Mouse (Mus musculus) embryonic facial prominence, embryonic 12.5 days (tissue): ENCODE measurements around the gene Nectin3. TPM values are rescaled to one million over a fixed set of nuclear protein-coding genes. Genes with fewer than 3 reads are reported as not detected.

ENCODE experiments used
- ATAC-seq: fragments of 200-750 bp; cut with Nextera tagmentation; 2 replicates; pipeline ENCODE4 v1.8.0; 2017; ENCODE audit not compliant: insufficient number of reproducible peaks, insufficient read depth, low FRiP score, low TSS enrichment
- H3K27ac ChIP-seq: fragments of 300-500 bp; sonication (generic); 2 replicates; pipeline ENCODE4 v1.5.1; 2016; ENCODE audit warnings: mild to moderate bottlenecking
- H3K27me3 ChIP-seq: fragments of 300-500 bp; sonication (generic); 2 replicates; pipeline ENCODE4 v1.6.1; 2016; ENCODE audit warnings: mild to moderate bottlenecking, moderate library complexity
- H3K36me3 ChIP-seq: fragments of 300-500 bp; sonication (generic); 2 replicates; pipeline ENCODE4 v1.6.1; 2016; ENCODE audit warnings: mild to moderate bottlenecking
- H3K4me1 ChIP-seq: fragments of 300-500 bp; sonication (generic); 2 replicates; pipeline ENCODE4 v1.6.1; 2016
- H3K4me2 ChIP-seq: fragments of 300-500 bp; sonication (generic); replicated peaks from 2 replicates; pipeline ENCODE4 v1.6.1; 2016; ENCODE audit warnings: mild to moderate bottlenecking, moderate library complexity
- H3K4me3 ChIP-seq: fragments of 300-500 bp; sonication (generic); 2 replicates; pipeline ENCODE4 v1.5.1; 2016; ENCODE audit warnings: mild to moderate bottlenecking
- H3K9ac ChIP-seq: fragments of 300-500 bp; sonication (generic); 2 replicates; pipeline ENCODE4 v1.6.1; 2016; ENCODE audit warnings: mild to moderate bottlenecking, moderate library complexity
- H3K9me3 ChIP-seq: fragments of 300-500 bp; sonication (generic); 2 replicates; pipeline ENCODE4 v1.6.1; 2016; ENCODE audit warnings: mild to moderate bottlenecking, moderate library complexity
- WGBS: fragments of 180-500 bp; shearing (Covaris S2); methylation state at CpG from one replicate; pipeline ENCODE4 v1.1.7; 2016; 5-methylcytosine and 5-hydroxymethylcytosine counted together
- polyA plus RNA-seq: library from polyadenylated mRNA; unstranded; fragments of >200 nt; fragmentation: Nextera tagmentation; extraction: Ambion mirVana; gene quantifications from 2 replicates; pipeline ENCODE4 v1.2.1, GENCODE M21; 2016

Nectin3 gene
- polyA plus RNA-seq, 1 experiment from 2014 or later, result 40.4 TPM

DNA sequence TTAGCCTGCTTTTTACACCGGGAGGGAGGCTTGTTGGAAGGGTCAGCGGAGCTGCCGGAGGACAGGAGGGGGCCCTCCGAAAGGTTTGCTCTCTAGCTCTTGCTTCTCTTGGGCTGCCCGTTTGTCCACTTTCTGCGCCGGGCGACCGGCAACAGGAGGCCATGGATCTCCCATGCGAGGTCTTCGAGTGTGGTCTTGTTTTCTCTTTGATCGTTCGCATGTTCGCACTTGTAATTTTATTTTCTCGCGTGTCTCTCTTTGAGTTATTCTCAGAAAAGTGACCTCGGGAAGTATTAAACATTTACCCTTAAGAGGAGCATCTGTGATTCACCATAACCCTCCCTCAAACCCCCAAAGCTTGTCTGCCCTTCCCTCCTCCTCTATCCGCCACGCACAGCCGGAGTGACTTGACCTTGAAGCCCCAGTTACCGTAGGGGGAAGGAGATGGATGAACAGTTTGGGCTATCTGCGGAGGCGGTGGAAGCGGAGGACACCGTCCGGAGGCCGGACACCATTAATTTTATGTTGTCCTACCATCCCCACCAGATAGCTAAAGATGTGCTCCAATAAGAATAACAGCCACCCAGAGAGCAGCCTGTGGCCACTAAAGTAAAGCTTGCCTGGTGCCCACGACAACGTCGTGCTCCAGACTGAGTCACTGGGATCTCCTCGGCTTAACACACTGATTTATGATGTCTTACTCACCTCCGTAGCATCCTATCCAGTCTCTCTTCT lies 472 bp downstream of the Nectin3 start:
- peaks cover 13% of the 10 kb centered on the region for H3K4me1 ChIP-seq
- H3K36me3 ChIP-seq, result no peaks in the 10 kb centered on the region
- H3K4me2 ChIP-seq, result peak overlapping the region; percentile 73
- no peak for ATAC-seq
- peak overlapping the region; percentile 97 for H3K27ac ChIP-seq
- H3K9me3 ChIP-seq, result no peaks in the 10 kb centered on the region
- WGBS, result under 1% methylated on average over 32 of the region's 32 CpGs
- H3K9ac ChIP-seq, result peak overlapping the region; percentile 73
- no peaks in the 10 kb centered on the region for H3K27me3 ChIP-seq
- H3K4me3 ChIP-seq, result peak overlapping the region; percentile 89

DNA sequence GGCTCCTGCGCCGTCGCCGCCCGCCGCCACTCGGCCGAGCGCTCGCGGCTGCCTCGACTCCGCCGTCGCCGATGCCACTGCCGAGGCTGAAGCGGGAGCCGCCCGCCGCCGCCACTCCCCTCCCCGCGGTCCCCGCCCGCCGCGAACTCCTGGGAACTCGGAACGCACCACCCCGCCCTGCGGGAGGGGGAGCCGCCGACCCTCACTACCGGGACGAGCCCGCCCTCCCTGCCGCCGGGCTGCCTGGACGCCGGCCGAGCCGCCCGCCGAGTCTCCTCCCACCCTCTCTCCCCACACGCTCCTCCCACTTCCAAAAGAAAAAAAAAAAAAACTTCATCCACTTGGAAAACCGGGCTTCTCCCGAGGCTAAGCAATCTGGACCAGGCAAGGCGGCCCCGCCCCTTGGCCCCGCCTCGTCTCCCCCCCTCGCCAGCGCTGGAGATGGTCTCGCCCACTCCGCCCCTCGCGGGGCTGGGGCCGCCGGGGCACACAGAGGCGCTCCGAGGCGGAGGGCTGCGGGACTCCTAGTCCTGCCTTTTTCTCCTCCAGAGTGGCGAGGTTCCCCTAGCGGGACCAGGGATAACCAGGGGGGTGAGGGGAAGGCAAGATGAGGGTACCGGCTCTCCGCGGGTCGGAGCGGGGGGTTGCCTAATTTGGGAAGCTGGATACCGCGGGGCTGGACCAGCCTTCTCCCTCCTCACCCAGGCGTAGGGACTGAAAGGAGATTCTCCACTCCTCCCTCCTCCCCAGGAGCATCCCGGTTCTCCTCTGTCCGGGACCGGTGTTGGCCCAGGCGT lies 1.2 kb downstream of the Nectin3 start:
- Histone ChIP-seq H3K36me3 (no peaks in the 10 kb centered on the region), H3K9ac (peak overlapping the region; percentile 96), H3K9me3 (0 out of 2 replicates have a peak, but pooled peaks cover 1% of the 10 kb centered on the region), H3K4me2 (peak overlapping the region; percentile 73), H3K27me3 (no peaks in the 10 kb centered on the region), H3K4me3 (peak overlapping the region; percentile 89), H3K27ac (peak overlapping the region; percentile 97), H3K4me1 (peaks cover 13% of the 10 kb centered on the region)
- WGBS, result under 1% methylated on average over 47 of the region's 78 CpGs
- peak; percentile 94 for ATAC-seq

DNA sequence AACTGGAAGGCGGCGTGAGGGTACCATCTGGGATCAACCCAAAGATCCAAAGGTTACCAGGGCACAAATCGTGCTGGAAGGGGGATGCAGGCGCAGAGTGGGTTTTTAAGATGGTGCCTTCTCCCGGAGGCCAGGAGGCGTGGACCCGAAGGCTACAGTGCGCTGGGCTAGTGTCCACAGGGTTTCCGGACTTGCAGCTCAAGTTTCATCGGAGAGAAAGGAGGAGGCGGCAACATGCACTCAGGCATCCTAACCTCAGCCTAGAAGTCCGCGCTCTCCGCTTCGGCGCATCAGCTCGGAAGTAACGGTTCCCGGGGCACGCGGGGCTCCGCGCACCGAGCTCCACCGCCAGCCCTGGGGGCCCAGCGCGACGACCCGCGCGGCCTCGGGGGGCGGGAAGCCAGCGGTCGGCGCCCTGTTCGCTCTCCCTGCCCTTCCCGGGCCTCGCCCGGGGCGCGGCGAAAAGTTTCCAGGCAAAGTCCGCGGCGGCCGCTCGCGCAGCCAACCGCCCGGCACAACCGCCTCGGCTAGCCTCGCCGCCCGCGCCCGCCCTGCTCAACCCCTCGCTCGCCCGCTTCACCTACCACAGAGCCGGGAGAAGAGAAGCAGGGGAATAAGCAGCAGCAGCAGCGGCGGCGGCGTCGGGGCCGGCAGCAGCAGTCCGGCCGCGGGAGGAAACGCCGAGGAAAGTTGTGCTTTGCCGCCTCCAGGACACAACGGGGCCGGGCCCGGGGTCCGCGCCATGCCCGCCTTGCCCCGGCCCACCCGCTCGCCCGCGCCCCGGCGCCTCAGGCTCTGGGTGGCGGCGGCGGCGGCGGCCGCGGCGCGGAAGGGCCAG lies 2.1 kb downstream of the Nectin3 start:
- Histone ChIP-seq H3K27me3 (no peaks in the 10 kb centered on the region), H3K36me3 (no peaks in the 10 kb centered on the region), H3K4me1 (peaks cover 13% of the 10 kb centered on the region), H3K9me3 (0 out of 2 replicates have a peak, but pooled peaks cover 3% of the 10 kb centered on the region), H3K4me2 (peak overlapping the region; percentile 61), H3K27ac (peak overlapping the region; percentile 97), H3K9ac (peak overlapping the region; percentile 96), H3K4me3 (peak overlapping the region; percentile 89)
- WGBS, result under 1% methylated on average over 83 of the region's 96 CpGs
- ATAC-seq, result peak; percentile 2

DNA sequence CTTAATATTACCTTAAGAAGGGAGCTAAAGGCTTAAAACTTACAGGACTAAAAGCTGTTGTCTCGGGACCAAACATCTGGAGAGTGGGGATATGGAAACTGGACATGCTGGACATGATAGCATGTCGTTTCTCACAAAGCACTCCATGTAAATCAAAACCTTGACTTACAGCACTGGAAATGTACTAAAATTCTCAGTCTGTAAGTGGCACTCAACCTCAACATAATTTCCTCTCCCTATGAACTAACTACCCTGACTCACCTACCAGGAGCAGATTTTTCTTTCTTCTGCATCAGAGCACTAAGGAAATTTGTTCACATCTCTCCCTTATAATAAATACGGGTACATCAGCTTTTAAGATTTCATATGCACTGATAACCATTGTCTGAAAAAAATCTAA lies 3.1 kb downstream of the Nectin3 start:
- ATAC-seq, result no peak
- 28% methylated on average over 3 of the region's 3 CpGs for WGBS

DNA sequence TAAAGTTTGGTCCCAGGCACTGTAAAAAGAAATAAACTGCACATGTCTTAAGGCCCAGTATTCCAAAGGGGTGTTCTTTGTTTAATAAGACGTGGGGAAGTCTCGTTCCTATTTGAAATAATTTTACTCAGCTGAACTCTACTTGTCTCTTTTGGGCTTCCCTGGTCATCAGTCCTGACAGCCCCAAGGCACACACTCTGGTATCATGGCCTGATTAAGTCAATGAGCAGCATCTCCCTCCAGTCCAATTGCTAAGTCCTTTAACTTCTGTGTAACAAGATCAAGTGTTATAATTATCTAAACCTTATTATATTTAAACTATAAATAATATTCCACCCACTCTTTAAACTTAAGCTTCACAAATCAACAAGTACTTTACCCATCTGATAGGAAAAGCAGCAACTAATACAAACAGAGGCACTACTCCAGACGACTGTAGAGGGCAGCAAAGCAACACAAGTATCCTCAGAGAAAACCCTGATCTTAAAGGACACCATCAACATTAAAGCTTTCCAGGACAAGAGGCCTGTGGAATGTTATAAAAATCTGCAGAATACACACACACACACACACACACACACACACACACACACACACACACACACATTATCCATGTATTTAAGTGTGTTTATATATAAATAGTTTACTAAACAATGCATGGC lies 10.8 kb downstream of the Nectin3 start:
- Histone ChIP-seq H3K9me3 (0 out of 2 replicates have a peak, but pooled peaks cover 3% of the 10 kb centered on the region), H3K4me1 (no peaks in the 10 kb centered on the region), H3K9ac (no peak overlapping the region), H3K4me3 (no peak overlapping the region), H3K4me2 (no peak overlapping the region), H3K36me3 (no peaks in the 10 kb centered on the region), H3K27ac (no peak overlapping the region), H3K27me3 (no peaks in the 10 kb centered on the region)
- ATAC-seq, result no peak
- 61% methylated on average over 3 of the region's 3 CpGs for WGBS

More for the DNA sequence above, 3.1 kb downstream of the Nectin3 start:
- Histone ChIP-seq H3K9ac (peak overlapping the region; percentile 96), H3K9me3 (0 out of 2 replicates have a peak, but pooled peaks cover 3% of the 10 kb centered on the region), H3K4me3 (peak overlapping the region; percentile 89), H3K4me1 (peaks cover 13% of the 10 kb centered on the region), H3K27me3 (no peaks in the 10 kb centered on the region), H3K27ac (no peak overlapping the region), H3K4me2 (peak overlapping the region; percentile 61), H3K36me3 (no peaks in the 10 kb centered on the region)

DNA sequence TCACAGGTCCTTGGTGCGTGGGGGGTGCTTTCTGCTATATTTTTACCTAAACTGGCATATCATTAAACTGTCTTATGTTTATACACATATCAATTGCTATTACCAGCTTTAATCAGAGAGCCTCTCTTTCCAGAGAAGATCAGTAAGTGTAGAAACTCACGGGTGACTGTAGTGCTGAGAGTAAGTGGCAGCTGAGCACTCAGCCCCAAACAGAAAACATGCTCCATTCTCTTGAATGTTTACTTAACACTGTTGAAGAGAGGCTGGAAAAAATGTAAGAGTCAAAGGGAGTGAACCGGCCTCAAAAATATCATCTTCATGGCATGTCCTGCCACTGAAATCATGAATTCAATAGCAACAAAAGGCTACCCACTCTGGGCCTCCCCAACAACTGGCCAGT lies 21.0 kb downstream of the Nectin3 start:
- WGBS, result 79% methylated on average over 3 of the region's 3 CpGs
- no peaks in the 10 kb centered on the region for H3K4me1 ChIP-seq
- H3K36me3 ChIP-seq, result no peaks in the 10 kb centered on the region
- no peak overlapping the region for H3K4me2 ChIP-seq
- H3K9ac ChIP-seq, result no peak overlapping the region
- no peak overlapping the region for H3K27ac ChIP-seq
- no peak overlapping the region for H3K4me3 ChIP-seq
- no peak for ATAC-seq
- H3K9me3 ChIP-seq, result no peaks in the 10 kb centered on the region
- H3K27me3 ChIP-seq, result no peaks in the 10 kb centered on the region

DNA sequence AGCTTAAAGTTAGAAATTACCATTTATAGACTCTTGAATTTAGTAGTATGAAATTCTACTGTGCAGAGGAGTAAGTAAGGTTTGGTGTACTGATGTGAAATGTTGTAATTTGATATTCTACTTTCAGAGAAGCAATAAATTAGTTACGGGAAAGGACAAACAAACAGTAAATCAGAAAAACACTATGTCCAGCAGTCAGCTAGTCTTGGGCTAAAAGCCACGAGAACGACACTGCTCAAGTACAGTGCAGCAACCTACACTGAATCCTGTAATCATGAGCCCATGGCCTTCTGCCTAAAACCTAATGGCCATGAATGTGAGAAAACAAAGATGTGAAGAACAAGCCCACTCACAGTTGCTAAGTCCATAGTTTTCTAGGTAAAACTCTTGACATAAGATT lies 46.9 kb downstream of the Nectin3 start:
- Histone ChIP-seq H3K4me1 (no peaks in the 10 kb centered on the region), H3K9ac (no peak overlapping the region), H3K27me3 (no peaks in the 10 kb centered on the region), H3K27ac (no peak overlapping the region), H3K36me3 (peaks cover 12% of the 10 kb centered on the region), H3K4me2 (no peak overlapping the region), H3K9me3 (no peaks in the 10 kb centered on the region), H3K4me3 (no peak overlapping the region)
- WGBS, result 75% methylated on average over 3 of the region's 3 CpGs
- no peak for ATAC-seq

DNA sequence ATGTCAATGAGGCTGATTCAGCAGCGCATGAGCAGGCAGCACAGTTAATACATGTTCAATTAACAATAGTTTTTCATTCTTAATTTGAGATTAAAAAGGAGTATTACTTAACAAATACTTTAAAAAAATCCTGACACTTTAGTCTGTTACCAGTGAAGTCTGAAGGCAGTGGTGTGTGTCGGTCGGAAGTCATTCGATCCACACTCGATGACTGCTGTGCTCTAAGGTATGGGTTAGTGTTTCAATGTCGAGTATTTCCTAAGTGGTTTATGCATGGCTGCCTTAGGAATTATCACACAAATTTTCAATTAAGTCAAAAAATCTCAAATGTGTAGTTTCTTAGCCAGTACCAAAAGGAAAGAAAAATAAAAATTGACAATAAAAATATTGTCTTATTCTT lies 49.3 kb downstream of the Nectin3 start:
- H3K9ac ChIP-seq, result no peak overlapping the region
- H3K4me2 ChIP-seq, result no peak overlapping the region
- peaks cover 6% of the 10 kb centered on the region for H3K36me3 ChIP-seq
- H3K27ac ChIP-seq, result no peak overlapping the region
- no peak for ATAC-seq
- no peaks in the 10 kb centered on the region for H3K9me3 ChIP-seq
- H3K4me3 ChIP-seq, result no peak overlapping the region
- WGBS, result 86% methylated on average over 6 of the region's 6 CpGs
- no peaks in the 10 kb centered on the region for H3K27me3 ChIP-seq
- no peaks in the 10 kb centered on the region for H3K4me1 ChIP-seq

DNA sequence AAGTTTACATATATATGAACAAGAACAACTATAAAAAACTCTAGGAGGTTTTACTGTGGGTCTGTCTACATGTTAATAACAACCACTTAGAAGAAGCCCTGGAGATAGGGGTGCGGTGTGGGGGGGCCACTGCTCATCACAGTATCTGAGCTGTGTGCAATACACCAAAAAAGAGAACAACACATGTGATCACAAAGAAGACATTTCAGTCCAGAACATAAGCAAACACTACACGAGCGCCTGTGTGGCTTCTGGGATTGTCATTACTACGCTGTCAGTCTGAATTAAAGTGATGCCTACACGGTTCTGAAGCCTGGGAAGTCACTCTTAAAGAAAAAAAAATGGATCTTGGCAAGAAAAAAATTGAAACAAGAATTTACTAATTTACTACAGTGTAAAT lies 67.0 kb downstream of the Nectin3 start:
- no peak for ATAC-seq
- WGBS, result 53% methylated on average over 5 of the region's 5 CpGs
- H3K36me3 ChIP-seq, result 0 out of 2 replicates have a peak, but pooled peaks cover 17% of the 10 kb centered on the region
- no peaks in the 10 kb centered on the region for H3K27me3 ChIP-seq
- no peak overlapping the region for H3K9ac ChIP-seq
- no peak overlapping the region for H3K4me2 ChIP-seq
- H3K4me1 ChIP-seq, result no peaks in the 10 kb centered on the region
- H3K9me3 ChIP-seq, result no peaks in the 10 kb centered on the region
- H3K4me3 ChIP-seq, result no peak overlapping the region
- no peak overlapping the region for H3K27ac ChIP-seq

DNA sequence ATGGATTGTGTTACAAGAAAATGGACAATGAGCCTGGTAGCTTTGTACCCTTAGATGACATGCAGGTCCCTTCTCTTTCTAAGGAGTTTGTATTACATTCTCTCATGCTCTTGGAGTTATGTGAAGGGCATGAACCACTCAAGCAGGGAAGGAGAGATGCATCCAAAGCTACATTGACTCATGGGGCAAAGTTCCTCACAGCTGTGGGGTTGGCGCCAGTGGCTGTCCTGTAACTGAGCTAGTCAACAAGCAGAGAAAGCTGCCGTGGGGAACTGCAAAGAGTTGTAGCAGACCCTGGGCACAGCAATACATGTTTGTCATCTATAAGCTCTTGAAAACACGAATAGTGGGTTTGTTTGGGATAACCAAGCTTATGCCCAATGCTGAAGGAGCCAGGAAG lies 82.1 kb downstream of the Nectin3 start:
- no peaks in the 10 kb centered on the region for H3K4me1 ChIP-seq
- H3K9me3 ChIP-seq, result no peaks in the 10 kb centered on the region
- no peak overlapping the region for H3K27ac ChIP-seq
- no peak for ATAC-seq
- H3K27me3 ChIP-seq, result no peaks in the 10 kb centered on the region
- H3K4me3 ChIP-seq, result no peak overlapping the region
- H3K9ac ChIP-seq, result no peak overlapping the region
- WGBS, result 89% methylated on average over 3 of the region's 3 CpGs
- H3K4me2 ChIP-seq, result no peak overlapping the region
- H3K36me3 ChIP-seq, result peaks cover 4% of the 10 kb centered on the region; the same call in 1 of the 2 replicates

DNA sequence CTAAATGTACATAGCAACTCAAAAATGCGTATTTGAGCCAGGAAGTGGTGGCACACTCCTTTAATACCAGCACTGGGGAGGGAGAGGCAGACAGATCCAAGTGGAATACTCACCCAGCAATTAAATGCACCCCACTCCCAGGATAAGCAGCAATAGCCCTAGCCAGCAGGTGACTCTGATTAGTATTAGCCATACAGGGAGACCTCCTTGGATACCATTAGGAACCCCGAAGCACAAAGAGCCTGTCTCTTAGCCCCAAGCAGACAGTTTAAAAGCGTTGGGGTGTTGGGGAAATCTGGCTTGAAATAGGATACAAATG lies 87.6 kb downstream of the Nectin3 start:
- Histone ChIP-seq H3K9ac (no peak overlapping the region), H3K4me3 (no peak overlapping the region), H3K4me2 (no peak overlapping the region), H3K9me3 (no peaks in the 10 kb centered on the region), H3K36me3 (no peaks in the 10 kb centered on the region), H3K4me1 (0 out of 2 replicates have a peak, but pooled peaks cover 3% of the 10 kb centered on the region), H3K27ac (no peak overlapping the region), H3K27me3 (no peaks in the 10 kb centered on the region)
- no peak for ATAC-seq
- WGBS, result 64% methylated on average over 3 of the region's 3 CpGs
